Mouse (Mus musculus) cerebellum, postnatal 25 days (tissue): ENCODE results near the gene Gm4881.

Experiments
- DNase-seq, 2 experiments: peaks; one replicate each; pipeline ENCODE4 v3.0.0; 2021; ENCODE audit warnings: mixed read lengths in 2 of 2

Gm4881 gene

GRCm38 (mm10) chr7:24944257-24944950 lies at the start of gene Gm4881:
Gene Gm4881, minus strand, starts transcription at chr7:24944494.
- DNase-seq, result no peak

- no peak for DNase-seq
Observed at GRCm38 (mm10) chr7:24993081-24993480, 48.8 kb upstream of the Gm4881 start.

GRCm38 (mm10) chr7:24990478-24990877 lies 46.2 kb upstream of the Gm4881 start:
- peak; percentile 46 to 54 for DNase-seq

- no peak for DNase-seq
Observed at GRCm38 (mm10) chr7:24987941-24988340, 43.6 kb upstream of the Gm4881 start.

GRCm38 (mm10) chr7:24985799-24986198 lies 41.5 kb upstream of the Gm4881 start:
- DNase-seq, result peak in 1 of 2 experiments; percentile 61

- peak in 1 of 2 experiments; percentile 55 for DNase-seq
Observed at GRCm38 (mm10) chr7:24984307-24984706, 40.0 kb upstream of the Gm4881 start.

- DNase-seq, result peak in 1 of 2 experiments; percentile 4
Observed at GRCm38 (mm10) chr7:24983396-24983795, 39.1 kb upstream of the Gm4881 start.

- peak; percentile 47 to 61 for DNase-seq
Observed at GRCm38 (mm10) chr7:24980439-24980838, 36.1 kb upstream of the Gm4881 start.

- DNase-seq, result no peak
Observed at GRCm38 (mm10) chr7:24978781-24979180, 34.5 kb upstream of the Gm4881 start.

- peak; percentile 48 to 67 for DNase-seq
Observed at GRCm38 (mm10) chr7:24974893-24975595, 30.8 kb upstream of the Gm4881 start.

- DNase-seq, result no peak
Observed at GRCm38 (mm10) chr7:24973902-24974301, 29.6 kb upstream of the Gm4881 start.

GRCm38 (mm10) chr7:24973208-24973607 lies 28.9 kb upstream of the Gm4881 start:
- DNase-seq, result peak in 1 of 2 experiments; percentile 12

GRCm38 (mm10) chr7:24971972-24972893 lies 27.9 kb upstream of the Gm4881 start, which contains the start of gene Rabac1:
Gene Rabac1, minus strand, starts transcription at chr7:24972754.
- DNase-seq, result peak; percentile 91 to 93

- DNase-seq, result peak; percentile 62 to 80
Observed at GRCm38 (mm10) chr7:24971261-24971971, 27.1 kb upstream of the Gm4881 start.

GRCm38 (mm10) chr7:24970341-24970740 lies 26.0 kb upstream of the Gm4881 start:
- DNase-seq, result no peak

- peak; percentile 91 to 93 for DNase-seq
Observed at GRCm38 (mm10) chr7:24969805-24970204, 25.5 kb upstream of the Gm4881 start.

- DNase-seq, result peak; percentile 53 to 63
Observed at GRCm38 (mm10) chr7:24968463-24968862, 24.2 kb upstream of the Gm4881 start.

- DNase-seq, result no peak
Observed at GRCm38 (mm10) chr7:24967966-24968365, 23.7 kb upstream of the Gm4881 start.

- peak; percentile 93 to 95 for DNase-seq
Observed at GRCm38 (mm10) chr7:24964897-24965535, 20.7 kb upstream of the Gm4881 start.

- DNase-seq, result no peak
Observed at GRCm38 (mm10) chr7:24964288-24964687, 20.0 kb upstream of the Gm4881 start.

GRCm38 (mm10) chr7:24955226-24955625 lies 10.9 kb upstream of the Gm4881 start:
- no peak for DNase-seq

GRCm38 (mm10) chr7:24954450-24954849 lies 10.2 kb upstream of the Gm4881 start:
- no peak for DNase-seq
